Mouse (Mus musculus): ENCODE measurements around the gene Gm37240.

Gene Gm37240

GRCm38 (mm10) chr3:85863996-85864395 is 23.3 kb downstream of the Gm37240 start:
- no peak for DNase-seq

DNA sequence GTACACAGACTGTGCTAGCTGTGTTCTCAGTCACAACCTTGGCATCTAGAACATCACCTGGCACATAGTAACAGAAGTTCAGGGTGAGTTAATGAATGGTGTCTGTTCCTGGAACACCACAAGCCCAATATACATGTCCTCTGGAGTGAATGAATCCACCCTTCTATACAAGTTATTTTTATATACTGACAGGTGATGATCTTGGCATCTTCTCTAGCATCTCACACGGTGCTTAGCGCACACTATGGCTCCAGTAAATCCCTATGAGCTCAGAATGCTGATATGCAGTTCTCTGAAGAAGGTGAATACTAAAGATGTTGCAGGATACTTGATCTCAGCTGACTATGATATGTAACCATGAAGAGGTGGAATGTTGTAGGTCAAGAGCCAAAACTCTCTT is 24.4 kb downstream of the Gm37240 start:
- no peak for DNase-seq

DNA sequence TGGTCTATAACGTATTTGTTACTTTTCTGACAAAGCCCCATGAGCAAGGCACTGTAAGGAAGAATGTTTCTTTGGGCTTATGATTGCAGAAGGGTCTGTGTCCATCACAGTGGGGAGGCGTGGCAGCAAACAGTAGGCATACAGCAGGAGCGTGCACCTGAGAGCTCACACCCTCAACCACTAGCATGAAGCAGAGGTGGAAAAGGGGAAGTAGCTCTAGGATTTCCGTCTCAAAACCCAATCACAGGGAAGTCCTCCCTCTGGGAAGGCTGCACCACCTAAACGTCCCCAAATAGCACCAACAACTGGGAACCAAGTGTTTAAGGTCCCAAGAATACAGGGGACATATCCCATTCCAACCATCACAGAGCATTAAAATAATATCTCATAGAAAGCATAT is 26.3 kb downstream of the Gm37240 start:
- DNase-seq: no peak

DNA sequence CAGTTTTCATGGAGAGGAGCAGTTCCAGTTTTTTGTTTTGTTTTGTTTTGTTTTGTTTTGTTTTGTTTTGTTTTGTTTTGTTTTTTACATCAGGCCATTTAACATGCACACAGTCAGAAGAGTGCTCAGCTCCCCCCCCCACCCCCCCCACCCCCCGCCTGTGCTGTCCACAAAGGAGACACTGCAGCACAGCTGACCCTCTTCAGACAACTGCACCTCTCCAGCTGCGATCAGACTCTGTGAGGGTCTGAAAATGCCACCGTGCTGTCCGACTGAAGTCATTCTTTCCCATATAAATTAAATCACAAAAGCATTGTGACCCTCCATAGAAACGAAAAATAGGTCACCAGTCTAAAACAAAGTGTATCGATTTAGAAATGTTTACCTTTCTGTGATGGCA is 28.0 kb downstream of the Gm37240 start:
- DNase-seq: no peak

DNA sequence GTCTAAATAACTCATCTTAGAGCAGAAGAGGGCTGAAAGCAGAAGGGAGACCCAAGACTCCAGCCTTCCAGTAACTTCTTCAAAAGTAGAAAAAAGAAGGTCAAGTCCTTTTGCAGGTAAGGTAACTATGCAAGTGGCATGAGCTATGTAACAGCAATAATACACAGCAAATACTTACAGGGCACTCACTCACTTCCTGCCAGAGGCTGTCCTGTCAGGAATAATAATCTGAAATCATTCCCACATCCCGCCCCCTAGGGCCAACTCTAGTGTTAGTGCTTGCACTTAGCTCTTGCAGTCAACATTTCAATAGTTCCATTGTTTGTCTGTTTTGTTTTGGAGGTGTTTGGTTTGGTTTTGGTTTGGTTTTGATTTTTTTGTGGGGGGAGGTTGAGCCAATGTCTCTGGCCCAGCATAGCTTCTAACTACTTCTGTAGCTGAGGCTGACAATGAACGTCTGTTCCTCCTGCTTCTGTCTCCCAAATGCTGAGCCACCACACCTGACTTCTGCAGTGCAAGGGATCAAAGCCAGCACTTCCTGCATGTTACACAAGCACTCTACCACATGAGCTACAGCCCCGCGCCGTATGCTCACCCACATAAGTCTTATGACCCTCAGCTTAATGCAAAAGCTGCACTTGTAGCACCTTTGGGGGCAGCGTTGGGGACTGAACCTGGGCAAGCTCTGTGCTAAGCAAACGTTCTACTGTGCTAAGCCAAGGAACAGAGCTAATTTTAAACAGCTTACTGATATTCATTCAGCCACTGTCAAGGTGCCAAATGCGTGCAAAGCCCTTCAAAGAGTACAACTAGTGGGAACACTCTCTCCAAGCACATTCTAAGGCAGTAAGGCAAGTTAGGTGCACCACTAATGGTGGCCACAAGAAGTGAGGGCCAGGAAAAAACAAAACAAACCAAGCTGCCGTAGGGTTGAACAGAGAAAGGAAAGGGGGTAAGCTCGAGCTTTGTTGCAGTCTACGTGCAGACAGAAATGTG is 28.9 kb downstream of the Gm37240 start:
- no peak for DNase-seq

GRCm38 (mm10) chr3:85857083-85857482 is 30.2 kb downstream of the Gm37240 start:
- DNase-seq: no peak

- DNase-seq: no peak
Measured at GRCm38 (mm10) chr3:85855947-85856346, 31.4 kb downstream of the Gm37240 start.

- no peak for DNase-seq
Measured at GRCm38 (mm10) chr3:85855043-85855442, 32.3 kb downstream of the Gm37240 start.

DNA sequence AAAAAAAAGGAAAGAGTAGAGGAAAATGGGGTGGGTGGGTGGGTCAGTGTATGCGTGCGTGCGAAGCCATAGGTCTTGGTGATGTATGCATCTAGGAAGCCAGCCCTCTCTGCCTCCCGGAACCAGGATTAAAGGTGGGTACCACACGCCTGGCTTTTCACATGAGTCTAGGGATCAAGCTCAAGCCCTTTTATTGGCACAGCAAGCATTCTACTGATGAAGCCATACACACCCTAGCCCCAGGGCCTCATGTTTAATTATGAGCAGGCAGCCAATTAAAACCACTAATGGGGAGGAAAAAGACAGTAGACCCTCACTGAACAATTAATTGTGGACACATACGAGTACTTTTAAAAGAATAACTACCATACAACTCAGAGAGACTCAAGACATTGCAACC is 33.2 kb downstream of the Gm37240 start:
- peak; percentile 33 for DNase-seq

- no peak for DNase-seq
Measured at GRCm38 (mm10) chr3:85853715-85854114, 33.6 kb downstream of the Gm37240 start.

- DNase-seq: no peak
Measured at GRCm38 (mm10) chr3:85850079-85850478, 37.2 kb downstream of the Gm37240 start.

DNA sequence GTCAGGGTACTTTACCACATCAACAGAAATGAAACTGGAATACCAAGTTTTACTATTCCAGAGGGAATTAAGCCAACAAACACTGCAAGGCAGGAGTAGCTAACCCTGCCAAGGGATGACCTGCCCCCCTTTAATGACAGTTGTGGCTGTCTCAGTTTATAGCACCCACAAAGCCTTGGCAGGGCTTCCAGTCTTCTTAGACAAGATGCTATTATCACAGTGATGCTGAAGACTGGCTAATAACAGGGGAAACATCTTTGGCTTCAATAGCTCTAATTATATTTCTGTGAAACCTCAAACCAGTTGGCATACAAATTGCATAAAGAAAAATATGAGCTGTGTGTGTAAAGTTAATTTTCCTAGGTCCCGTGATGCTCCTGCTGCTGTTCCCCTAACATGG is 41.0 kb downstream of the Gm37240 start:
- DNase-seq: no peak

DNA sequence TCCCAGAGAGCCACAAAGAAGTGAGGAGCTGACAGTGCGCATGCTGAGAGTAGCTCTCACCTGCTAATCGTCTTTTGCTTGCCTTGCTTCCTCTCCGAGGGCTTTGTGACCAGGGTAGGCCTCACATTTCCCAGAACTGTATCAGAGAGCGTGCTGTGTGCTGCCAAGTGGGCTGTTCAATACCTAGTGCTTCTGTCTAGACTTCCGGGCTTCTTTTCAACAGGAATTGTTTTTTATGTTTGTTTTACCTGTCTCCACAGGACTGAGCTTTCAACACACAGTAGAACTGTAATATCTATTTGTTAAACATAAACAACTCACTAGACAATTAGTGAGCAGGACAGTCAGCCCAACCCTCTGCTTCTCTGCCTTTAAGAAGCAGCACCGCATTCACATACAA is 42.0 kb downstream of the Gm37240 start:
- no peak for DNase-seq

GRCm38 (mm10) chr3:85842881-85843218 is 44.5 kb downstream of the Gm37240 start:
- DNase-seq: no peak

GRCm38 (mm10) chr3:85842177-85842880 is 45.0 kb downstream of the Gm37240 start:
- no peak for DNase-seq

DNA sequence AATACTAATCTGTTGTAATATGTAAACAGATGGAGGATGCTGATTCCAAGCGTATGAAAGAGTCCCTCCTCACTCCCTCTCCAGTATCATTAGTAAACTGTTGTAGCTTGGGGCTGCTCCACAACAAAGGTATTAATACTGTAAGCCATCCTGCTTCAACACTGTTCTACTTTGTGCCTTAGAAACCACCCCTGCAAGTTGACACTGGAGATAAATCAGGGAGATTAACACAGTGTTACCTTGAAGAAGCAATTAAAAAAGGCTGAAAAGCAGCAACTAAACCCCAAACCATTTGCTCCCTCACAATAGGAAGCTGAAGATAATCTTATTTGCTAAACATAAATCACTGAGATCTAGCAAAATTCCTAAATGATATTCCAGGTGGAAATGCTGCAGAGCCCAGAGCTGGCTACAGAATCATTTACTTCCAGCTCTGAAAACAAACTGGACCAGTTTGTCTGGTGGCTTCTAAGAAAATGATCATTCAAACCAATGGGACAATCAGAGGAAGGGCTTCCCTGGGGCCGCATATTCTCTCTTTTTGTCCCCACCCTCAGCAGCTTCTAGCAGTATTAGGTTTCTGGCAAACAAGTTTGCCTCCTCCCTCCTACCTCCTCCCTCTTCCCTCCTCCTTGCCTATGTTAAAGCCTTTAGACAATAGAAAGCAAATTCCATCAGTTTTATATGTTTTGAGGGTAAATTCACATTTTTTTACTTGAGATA is 45.7 kb downstream of the Gm37240 start:
- peak; percentile 47 for DNase-seq

- DNase-seq: no peak
Measured at GRCm38 (mm10) chr3:85833627-85834026, 53.7 kb downstream of the Gm37240 start.

DNA sequence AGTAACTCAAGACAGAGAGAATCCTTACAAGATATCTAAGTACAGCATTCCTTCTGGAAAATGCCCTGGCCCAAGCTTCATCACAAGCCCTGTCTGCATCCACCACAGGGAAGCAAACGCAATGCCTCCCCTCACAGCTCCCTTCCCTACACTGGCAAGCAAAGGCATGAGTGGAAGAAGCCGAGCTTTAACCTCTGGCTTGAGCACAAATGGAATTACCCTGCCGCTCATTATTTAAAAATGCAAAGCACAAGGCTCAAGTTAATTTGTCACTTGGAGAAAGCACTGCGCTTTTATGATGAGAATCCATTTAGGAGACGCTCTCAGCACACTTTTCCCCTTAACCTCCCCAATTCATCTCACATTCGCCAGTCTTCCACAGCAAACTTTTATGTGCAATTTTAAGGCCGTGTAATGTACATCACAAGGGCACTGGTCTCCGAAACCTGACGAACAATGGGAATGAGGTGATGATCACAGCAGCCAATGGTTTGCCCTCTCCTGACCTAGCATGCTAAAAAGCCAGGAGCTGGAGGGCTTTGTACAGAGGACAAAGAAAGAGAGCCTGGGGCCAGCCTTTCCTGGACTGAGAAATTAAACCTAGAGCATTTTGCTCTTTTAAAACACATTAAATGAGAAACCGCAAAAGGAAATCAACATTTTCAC is 54.7 kb downstream of the Gm37240 start:
- no peak for DNase-seq

DNA sequence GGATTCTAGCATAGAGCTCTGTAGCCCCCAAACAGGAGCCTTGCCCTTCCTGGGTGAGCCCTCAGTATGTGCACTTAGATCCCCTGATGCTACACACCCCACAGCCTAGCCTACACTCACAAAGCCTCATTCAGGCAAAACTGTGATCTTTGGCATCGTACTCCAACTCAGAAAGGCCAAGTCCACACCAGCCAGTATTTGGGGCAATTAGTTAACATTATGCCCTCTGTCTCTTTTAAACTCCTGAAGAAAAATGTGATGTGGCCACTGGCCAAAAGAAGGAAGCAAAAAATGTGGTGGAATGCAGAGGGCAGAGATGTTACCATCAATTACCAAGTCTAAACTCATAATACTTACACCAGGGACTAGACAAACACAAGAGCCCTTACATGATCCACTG is 55.5 kb downstream of the Gm37240 start:
- DNase-seq: no peak

GRCm38 (mm10) chr3:85829047-85829446 is 58.3 kb downstream of the Gm37240 start:
- no peak for DNase-seq

DNA sequence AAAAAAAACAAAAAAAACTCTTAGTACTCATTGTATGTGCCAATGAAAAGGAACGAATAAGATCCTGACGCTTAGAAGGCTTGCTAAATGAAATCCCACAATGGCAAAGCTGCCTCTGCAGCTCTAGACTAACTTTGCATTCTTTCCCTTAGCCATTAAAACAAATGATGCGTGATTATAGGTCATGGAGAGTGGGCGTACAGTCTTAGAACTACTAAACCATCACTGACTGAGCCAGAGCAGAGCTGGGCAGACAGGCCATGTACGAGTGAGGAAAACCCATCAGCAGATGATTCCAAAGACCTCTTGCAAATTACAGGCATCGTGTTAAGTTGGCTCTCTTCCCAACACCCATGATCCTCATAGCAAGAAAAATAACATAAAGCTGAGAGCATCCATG is 59.5 kb downstream of the Gm37240 start:
- no peak for DNase-seq

- DNase-seq: no peak
Measured at GRCm38 (mm10) chr3:85827283-85827682, 60.0 kb downstream of the Gm37240 start.

Measured in retina, postnatal 1 day (tissue).